Mouse (Mus musculus) E14TG2a.4 (cell line): Measurements from ENCODE around the gene Kmt2c.

ENCODE experiments used
- CTCF ChIP-seq: conservative IDR thresholded peaks from 2 replicates; pipeline ENCODE4 v1.5.1; 2014; ENCODE audit warnings: low read length
- POU5F1 ChIP-seq: IDR thresholded peaks from 2 replicates; pipeline ENCODE4 v1.6.1; 2014; ENCODE audit warnings: low read length, borderline replicate concordance

DNA sequence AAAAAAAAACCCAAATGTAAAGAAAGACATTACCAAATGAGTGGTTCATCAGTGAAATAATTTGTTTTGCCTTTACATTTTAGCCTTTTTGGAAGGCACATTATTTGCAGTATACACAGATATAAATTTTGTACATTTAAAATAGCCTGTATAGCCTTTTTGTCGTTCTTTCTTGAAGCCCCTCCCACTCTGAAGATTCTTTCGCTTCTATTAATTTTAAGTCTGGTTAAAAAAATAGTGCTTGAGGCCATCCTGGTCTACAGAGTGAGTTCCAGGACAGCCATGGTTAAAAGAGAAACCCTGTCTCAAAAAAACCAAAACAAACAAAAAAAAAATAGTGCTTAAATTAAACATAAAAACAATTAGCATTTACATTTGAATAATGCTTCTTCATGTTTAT is 32.0 kb upstream of the Kmt2c start:
- TF ChIP-seq CTCF (no peak), POU5F1 (no peak)
